Mouse (Mus musculus) limb, embryonic 11.5 days (tissue): ENCODE measurements around the gene Tbc1d14. TPM values are rescaled to one million over a fixed set of nuclear protein-coding genes. Genes with fewer than 3 reads are reported as not detected.

Source experiments
- ATAC-seq: fragments of 200-750 bp; cut with Nextera tagmentation; 2 replicates; pipeline ENCODE4 v1.8.0; 2017; ENCODE audit warnings: low read depth; ENCODE audit not compliant: insufficient number of reproducible peaks, low FRiP score, low TSS enrichment
- DNase-seq: peaks from one replicate; pipeline ENCODE4 v3.0.0-alpha.2; 2015; ENCODE audit warnings: low spot score
- H3K27ac ChIP-seq: fragments of 300-500 bp; sonication (generic); replicated peaks from 2 replicates; pipeline ENCODE4 v1.5.1; 2014; ENCODE audit warnings: low read depth, mild to moderate bottlenecking, low read length
- H3K27me3 ChIP-seq: fragments of 300-500 bp; sonication (generic); 2 replicates; pipeline ENCODE4 v1.6.1; 2014; ENCODE audit warnings: mild to moderate bottlenecking, low read length, mixed read lengths; ENCODE audit not compliant: control insufficient read depth, insufficient read depth
- H3K36me3 ChIP-seq: fragments of 300-500 bp; sonication (generic); 2 replicates; pipeline ENCODE4 v1.6.1; 2014; ENCODE audit warnings: mild to moderate bottlenecking, low read length, moderate library complexity, mixed read lengths; ENCODE audit not compliant: control insufficient read depth, insufficient read depth
- H3K4me1 ChIP-seq: fragments of 300-500 bp; sonication (generic); 2 replicates; pipeline ENCODE4 v1.6.1; 2014; ENCODE audit warnings: low read length, mixed read lengths; ENCODE audit not compliant: control insufficient read depth, insufficient read depth
- H3K4me2 ChIP-seq: fragments of 300-500 bp; sonication (generic); 2 replicates; pipeline ENCODE4 v1.6.1; 2014; ENCODE audit warnings: low read depth, mild to moderate bottlenecking, moderate library complexity; ENCODE audit not compliant: severe bottlenecking
- H3K4me3 ChIP-seq: fragments of 300-500 bp; sonication (generic); 2 replicates; pipeline ENCODE4 v1.5.1; 2014; ENCODE audit warnings: low read depth, low read length
- H3K9ac ChIP-seq: fragments of 300-500 bp; sonication (generic); 2 replicates; pipeline ENCODE4 v1.6.1; 2014; ENCODE audit warnings: mild to moderate bottlenecking, low read length
- H3K9me3 ChIP-seq: fragments of 300-500 bp; sonication (generic); 2 replicates; pipeline ENCODE4 v1.6.1; 2016; ENCODE audit warnings: low read length; ENCODE audit not compliant: control insufficient read depth
- WGBS: fragments of 180-500 bp; shearing (Covaris S2); extraction: QIAGEN DNeasy Blood & Tissue Kit; methylation state at CpG from one replicate; pipeline ENCODE4 v1.1.7; 2014; 5-methylcytosine and 5-hydroxymethylcytosine counted together
- polyA plus RNA-seq: library from polyadenylated mRNA; unstranded; fragments of >200 nt; fragmentation: Nextera tagmentation; extraction: Ambion mirVana; gene quantifications from 2 replicates; pipeline ENCODE4 v1.2.1, GENCODE M21; 2014

Tbc1d14 gene
- polyA plus RNA-seq, 1 experiment from 2014 or later, result 37.7 TPM

GRCm38 (mm10) chr5:36526274-36526673, 66.8 kb downstream of the Tbc1d14 start:
- Histone ChIP-seq H3K4me2 (no peak overlapping the region), H3K4me1 (peaks cover 8% of the 10 kb centered on the region), H3K9me3 (no peaks in the 10 kb centered on the region), H3K36me3 (no peaks in the 10 kb centered on the region), H3K27ac (no peak overlapping the region), H3K4me3 (no peak overlapping the region), H3K9ac (no peak overlapping the region), H3K27me3 (no peaks in the 10 kb centered on the region)
- ATAC-seq, result no peak
- no peak for DNase-seq
- WGBS, result 81% methylated on average over 5 of the region's 5 CpGs

DNA sequence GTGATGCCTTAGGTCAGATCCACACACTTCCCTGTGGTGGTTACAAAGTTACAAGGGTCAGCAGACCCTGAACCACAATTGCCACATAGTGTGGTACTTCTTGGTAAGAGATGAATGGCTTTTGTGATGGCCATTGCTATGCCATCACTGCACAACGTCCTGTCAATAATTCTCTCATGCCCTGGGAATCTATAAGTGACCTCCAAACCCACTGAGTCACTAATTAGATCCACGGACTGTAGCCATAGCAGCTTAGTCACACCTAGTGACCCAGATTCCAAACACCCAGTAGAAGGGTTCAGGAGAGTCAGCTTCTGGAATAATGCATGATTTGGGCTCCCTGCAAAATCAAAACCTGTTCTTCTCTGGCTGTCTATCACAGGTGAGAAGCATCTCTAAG, 67.9 kb downstream of the Tbc1d14 start:
- no peak overlapping the region for H3K9ac ChIP-seq
- no peak overlapping the region for H3K27ac ChIP-seq
- H3K4me1 ChIP-seq, result peaks cover 8% of the 10 kb centered on the region
- H3K4me3 ChIP-seq, result no peak overlapping the region
- H3K27me3 ChIP-seq, result no peaks in the 10 kb centered on the region
- no peaks in the 10 kb centered on the region for H3K9me3 ChIP-seq
- WGBS, result 82% methylated on average over 2 of the region's 2 CpGs
- no peak overlapping the region for H3K4me2 ChIP-seq
- no peak for ATAC-seq
- H3K36me3 ChIP-seq, result no peaks in the 10 kb centered on the region; the same call in 1 of the 2 replicates
- DNase-seq, result no peak

- DNase-seq (no peak), ATAC-seq (no peak)
- Histone ChIP-seq H3K27ac (no peak overlapping the region), H3K4me2 (no peak overlapping the region), H3K9me3 (no peaks in the 10 kb centered on the region), H3K4me1 (no peaks in the 10 kb centered on the region), H3K36me3 (no peaks in the 10 kb centered on the region; the same call in 1 of the 2 replicates), H3K27me3 (no peaks in the 10 kb centered on the region), H3K9ac (no peak overlapping the region), H3K4me3 (no peak overlapping the region)
- WGBS, result 95% methylated on average over 5 of the region's 5 CpGs
Measured at GRCm38 (mm10) chr5:36523219-36523703, 69.8 kb downstream of the Tbc1d14 start.

DNA sequence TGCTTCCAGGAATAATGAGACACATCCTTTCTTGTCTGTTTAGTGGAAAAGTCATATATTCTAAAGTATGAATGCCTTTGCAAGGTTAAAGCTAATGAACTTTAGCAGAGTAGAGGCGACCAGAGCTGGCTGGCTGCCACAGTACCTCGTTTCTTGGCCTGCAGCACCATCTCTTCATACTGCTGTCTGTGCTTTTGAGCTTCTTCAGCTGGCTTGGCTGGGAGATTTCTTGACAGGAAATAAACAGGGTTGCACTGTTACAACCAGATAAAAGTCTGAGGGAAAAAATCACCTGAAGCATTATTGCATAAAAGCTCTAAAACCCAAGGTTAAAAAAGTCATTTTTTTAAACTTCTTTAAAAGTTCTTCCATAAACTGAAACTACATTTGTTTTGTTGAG, 70.3 kb downstream of the Tbc1d14 start:
- no peaks in the 10 kb centered on the region for H3K4me1 ChIP-seq
- WGBS, result 79% methylated on average over 2 of the region's 2 CpGs
- H3K4me3 ChIP-seq, result no peak overlapping the region
- no peak overlapping the region for H3K9ac ChIP-seq
- no peaks in the 10 kb centered on the region for H3K9me3 ChIP-seq
- ATAC-seq, result no peak
- no peak overlapping the region for H3K27ac ChIP-seq
- H3K36me3 ChIP-seq, result no peaks in the 10 kb centered on the region; the same call in 1 of the 2 replicates
- H3K4me2 ChIP-seq, result no peak overlapping the region
- DNase-seq, result no peak
- no peaks in the 10 kb centered on the region for H3K27me3 ChIP-seq

DNA sequence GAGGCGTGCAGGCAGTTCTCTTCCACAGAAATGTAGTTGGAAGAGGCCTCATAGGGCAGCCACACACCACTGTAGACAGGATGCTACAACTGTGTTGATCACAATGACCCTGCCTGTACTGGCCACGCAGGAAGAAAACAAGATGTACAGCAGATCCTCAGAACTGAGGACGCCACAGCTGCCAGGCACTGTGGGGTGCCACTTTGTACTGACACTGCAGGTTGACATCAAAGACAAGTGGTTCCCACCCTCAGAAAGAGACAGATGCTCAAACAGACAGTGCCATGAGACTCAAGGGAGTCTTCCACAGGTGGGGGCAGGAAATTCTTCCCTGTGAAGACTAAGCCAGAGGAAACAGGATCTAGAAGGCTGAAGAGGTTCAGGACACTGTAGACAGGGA, 73.3 kb downstream of the Tbc1d14 start:
- Histone ChIP-seq H3K27me3 (no peaks in the 10 kb centered on the region), H3K9me3 (no peaks in the 10 kb centered on the region), H3K9ac (no peak overlapping the region), H3K27ac (no peak overlapping the region), H3K4me2 (no peak overlapping the region), H3K36me3 (no peaks in the 10 kb centered on the region; the same call in 1 of the 2 replicates), H3K4me3 (no peak overlapping the region), H3K4me1 (no peaks in the 10 kb centered on the region)
- no peak for DNase-seq
- 80% methylated on average over 3 of the region's 3 CpGs for WGBS
- ATAC-seq, result no peak

GRCm38 (mm10) chr5:36517596-36517995, 75.5 kb downstream of the Tbc1d14 start:
- Histone ChIP-seq H3K4me2 (no peak overlapping the region), H3K27ac (no peak overlapping the region), H3K4me1 (no peaks in the 10 kb centered on the region), H3K4me3 (no peak overlapping the region), H3K36me3 (no peaks in the 10 kb centered on the region; the same call in 1 of the 2 replicates), H3K9ac (no peak overlapping the region), H3K9me3 (no peaks in the 10 kb centered on the region), H3K27me3 (no peaks in the 10 kb centered on the region)
- no peak for DNase-seq
- 75% methylated on average over 3 of the region's 3 CpGs for WGBS
- ATAC-seq, result no peak

DNA sequence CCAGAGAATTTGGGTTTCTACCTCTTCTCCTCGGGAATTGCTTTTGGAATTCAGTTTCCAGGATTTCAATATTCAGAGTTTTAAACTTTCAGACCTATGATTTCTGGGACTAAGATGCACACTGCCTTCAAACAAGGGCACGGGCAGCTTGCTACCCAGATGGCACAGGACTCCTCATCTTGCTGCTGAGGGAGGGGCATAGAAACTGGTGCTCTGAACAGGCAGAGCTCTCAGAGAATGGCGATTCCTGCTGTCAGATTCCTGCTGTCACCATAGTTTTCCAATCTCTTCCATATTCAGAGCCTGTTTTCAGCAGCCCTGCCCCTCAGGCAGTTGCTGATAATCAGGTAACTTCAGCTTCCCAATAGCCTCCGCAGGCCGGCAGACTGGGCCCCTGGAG, 77.5 kb downstream of the Tbc1d14 start:
- ATAC-seq, result no peak
- no peaks in the 10 kb centered on the region; the same call in 1 of the 2 replicates for H3K36me3 ChIP-seq
- no peaks in the 10 kb centered on the region for H3K27me3 ChIP-seq
- H3K27ac ChIP-seq, result no peak overlapping the region
- H3K9ac ChIP-seq, result no peak overlapping the region
- no peak overlapping the region for H3K4me2 ChIP-seq
- DNase-seq, result no peak
- WGBS, result 91% methylated on average over 5 of the region's 5 CpGs
- H3K4me1 ChIP-seq, result no peaks in the 10 kb centered on the region
- H3K4me3 ChIP-seq, result no peak overlapping the region
- no peaks in the 10 kb centered on the region for H3K9me3 ChIP-seq

DNA sequence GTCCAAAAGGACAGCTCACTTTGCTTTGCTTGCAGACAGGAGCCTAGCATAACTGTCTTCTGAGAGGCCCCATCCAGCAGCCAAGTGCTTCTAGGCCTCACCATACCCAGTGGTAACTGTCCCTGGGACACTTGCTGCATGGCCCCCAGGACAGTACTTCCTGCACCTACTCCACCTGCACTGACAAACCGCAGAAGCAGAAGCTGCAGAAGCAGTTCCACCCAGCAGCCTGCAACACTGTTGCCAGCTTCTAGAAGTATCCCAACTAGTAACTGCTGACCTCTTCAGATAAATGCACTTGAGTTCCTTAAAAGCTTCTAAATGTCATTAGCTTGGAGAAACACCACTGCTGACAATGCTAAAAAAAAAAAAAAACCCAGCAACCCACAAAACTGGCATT, 78.0 kb downstream of the Tbc1d14 start:
- 96% methylated on average over 1 of the region's 1 CpGs for WGBS
- DNase-seq (no peak), ATAC-seq (no peak)
- Histone ChIP-seq H3K27me3 (no peaks in the 10 kb centered on the region), H3K27ac (no peak overlapping the region), H3K36me3 (no peaks in the 10 kb centered on the region; the same call in 1 of the 2 replicates), H3K9me3 (no peaks in the 10 kb centered on the region), H3K4me2 (no peak overlapping the region), H3K4me1 (no peaks in the 10 kb centered on the region), H3K4me3 (no peak overlapping the region), H3K9ac (no peak overlapping the region)

DNA sequence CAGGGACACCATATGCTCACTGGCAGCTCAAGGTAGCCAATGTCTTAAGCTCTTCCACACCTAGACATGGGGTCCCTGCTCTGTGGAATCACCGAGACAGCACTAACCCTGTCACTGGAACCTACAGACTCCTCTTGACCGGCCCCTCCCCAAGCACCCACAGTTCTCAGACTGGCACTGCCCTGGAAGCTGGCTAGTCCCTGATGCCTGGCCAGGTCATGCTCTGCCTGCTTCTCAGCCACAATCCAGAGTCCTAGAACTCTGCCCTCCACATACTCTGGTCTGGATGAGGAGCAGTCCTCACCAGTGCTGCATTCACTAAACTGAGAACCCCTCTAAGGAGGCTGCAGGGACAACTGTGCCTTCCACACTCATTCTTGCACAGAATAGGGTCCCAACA, 82.1 kb downstream of the Tbc1d14 start:
- Histone ChIP-seq H3K4me3 (no peak overlapping the region), H3K4me1 (no peaks in the 10 kb centered on the region), H3K27ac (no peak overlapping the region), H3K4me2 (no peak overlapping the region), H3K27me3 (no peaks in the 10 kb centered on the region), H3K36me3 (no peaks in the 10 kb centered on the region; the same call in none of the 2 replicates), H3K9me3 (no peaks in the 10 kb centered on the region), H3K9ac (no peak overlapping the region)
- WGBS, result 95% methylated on average over 2 of the region's 2 CpGs
- ATAC-seq (no peak), DNase-seq (no peak)
